Mouse (Mus musculus) cerebellum, adult 2 months (tissue): Measurements from ENCODE around the gene Pde4dip.

Experiments
- CTCF ChIP-seq: fragments of 200-500 bp; IDR thresholded peaks from 2 replicates; pipeline ENCODE4 v1.5.1; 2011; ENCODE audit warnings: low read depth, mild to moderate bottlenecking, control low read depth, low read length, moderate library complexity, borderline replicate concordance; ENCODE audit not compliant: insufficient read depth
- POLR2A ChIP-seq: fragments of 200-500 bp; IDR thresholded peaks from 2 replicates; pipeline ENCODE4 v1.6.1; 2011; ENCODE audit warnings: low read length, control low read depth, borderline replicate concordance; ENCODE audit not compliant: insufficient read depth

GRCm38 (mm10) chr3:97887785-97888167 lies 731 bp downstream of the Pde4dip start:
- TF ChIP-seq CTCF (no peak), POLR2A (no peak)
